Mouse (Mus musculus): Measurements from ENCODE around the gene Fhl3. TPM values are rescaled to one million over a fixed set of nuclear protein-coding genes. Genes with fewer than 3 reads are reported as not detected.

Gene Fhl3
- polyA plus RNA-seq, 1 experiment, result 1.6 TPM

GRCm38 (mm10) chr4:124726121-124726520, 25.6 kb downstream of the Fhl3 start:
- Histone ChIP-seq H3K27me3 (ENCODE audit: control insufficient read depth, insufficient read depth, low read length) (no peaks in the 10 kb centered on the region), H3K4me3 (replicated peaks; ENCODE audit: insufficient read depth, low read depth, low read length) (no peak overlapping the region), H3K27ac (ENCODE audit: insufficient read depth, low read length) (no peak overlapping the region), H3K4me1 (ENCODE audit: control insufficient read depth, insufficient read depth, low read length) (no peaks in the 10 kb centered on the region)
- TF ChIP-seq POLR2A (IDR thresholded peaks at IDR 0.05; ENCODE audit: borderline replicate concordance, insufficient read depth, low read length) (no peak), CTCF (IDR thresholded peaks at IDR 0.05; ENCODE audit: borderline replicate concordance, insufficient read depth, low read depth, low read length) (no peak)
- DNase-seq, result no peak
- 76% methylated on average over 6 of the region's 6 CpGs for WGBS

- 54% methylated on average over 2 of the region's 2 CpGs for WGBS
- H3K27ac ChIP-seq (ENCODE audit: insufficient read depth, low read length), result no peak overlapping the region
- DNase-seq, result no peak
- no peaks in the 10 kb centered on the region for H3K4me1 ChIP-seq (ENCODE audit: control insufficient read depth, insufficient read depth, low read length)
- H3K27me3 ChIP-seq (ENCODE audit: control insufficient read depth, insufficient read depth, low read length), result no peaks in the 10 kb centered on the region
- TF ChIP-seq CTCF (IDR thresholded peaks at IDR 0.05; ENCODE audit: borderline replicate concordance, insufficient read depth, low read depth, low read length) (no peak), POLR2A (IDR thresholded peaks at IDR 0.05; ENCODE audit: borderline replicate concordance, insufficient read depth, low read length) (no peak)
- no peak overlapping the region for H3K4me3 ChIP-seq (replicated peaks; ENCODE audit: insufficient read depth, low read depth, low read length)
Observed at GRCm38 (mm10) chr4:124736952-124737351, 36.5 kb downstream of the Fhl3 start.

- TF ChIP-seq CTCF (IDR thresholded peaks at IDR 0.05; ENCODE audit: borderline replicate concordance, insufficient read depth, low read depth, low read length), result no peak
- no peak for TF ChIP-seq POLR2A (IDR thresholded peaks at IDR 0.05; ENCODE audit: borderline replicate concordance, insufficient read depth, low read length)
- H3K4me3 ChIP-seq (replicated peaks; ENCODE audit: insufficient read depth, low read depth, low read length), result no peak overlapping the region
- H3K27me3 ChIP-seq (ENCODE audit: control insufficient read depth, insufficient read depth, low read length), result no peaks in the 10 kb centered on the region
- H3K4me1 ChIP-seq (ENCODE audit: control insufficient read depth, insufficient read depth, low read length), result peaks cover 3% of the 10 kb centered on the region
- WGBS, result 72% methylated on average over 5 of the region's 5 CpGs
- H3K27ac ChIP-seq (ENCODE audit: insufficient read depth, low read length), result no peak overlapping the region
- no peak for DNase-seq
Observed at GRCm38 (mm10) chr4:124737486-124737885, 37.0 kb downstream of the Fhl3 start.

GRCm38 (mm10) chr4:124738013-124738412, 37.5 kb downstream of the Fhl3 start:
- no peak for DNase-seq
- 55% methylated on average over 4 of the region's 4 CpGs for WGBS
- H3K4me3 ChIP-seq (replicated peaks; ENCODE audit: insufficient read depth, low read depth, low read length), result no peak overlapping the region

GRCm38 (mm10) chr4:124738783-124739182, 38.3 kb downstream of the Fhl3 start:
- H3K4me1 ChIP-seq (ENCODE audit: control insufficient read depth, insufficient read depth, low read length), result peaks cover 8% of the 10 kb centered on the region
- H3K27ac ChIP-seq (ENCODE audit: insufficient read depth, low read length), result no peak overlapping the region
- DNase-seq, result no peak
- TF ChIP-seq POLR2A (IDR thresholded peaks at IDR 0.05; ENCODE audit: borderline replicate concordance, insufficient read depth, low read length) (no peak), CTCF (IDR thresholded peaks at IDR 0.05; ENCODE audit: borderline replicate concordance, insufficient read depth, low read depth, low read length) (no peak)
- H3K27me3 ChIP-seq (ENCODE audit: control insufficient read depth, insufficient read depth, low read length), result no peaks in the 10 kb centered on the region
- WGBS, result 62% methylated on average over 1 of the region's 1 CpGs
- no peak overlapping the region for H3K4me3 ChIP-seq (replicated peaks; ENCODE audit: insufficient read depth, low read depth, low read length)

More at GRCm38 (mm10) chr4:124738013-124738412, 37.5 kb downstream of the Fhl3 start:
- no peaks in the 10 kb centered on the region for H3K27me3 ChIP-seq (ENCODE audit: control insufficient read depth, insufficient read depth, low read length)
- peaks cover 8% of the 10 kb centered on the region for H3K4me1 ChIP-seq (ENCODE audit: control insufficient read depth, insufficient read depth, low read length)
- no peak overlapping the region for H3K27ac ChIP-seq (ENCODE audit: insufficient read depth, low read length)
- no peak for TF ChIP-seq POLR2A (IDR thresholded peaks at IDR 0.05; ENCODE audit: borderline replicate concordance, insufficient read depth, low read length)
- no peak for TF ChIP-seq CTCF (IDR thresholded peaks at IDR 0.05; ENCODE audit: borderline replicate concordance, insufficient read depth, low read depth, low read length)

- Histone ChIP-seq H3K27me3 (ENCODE audit: control insufficient read depth, insufficient read depth, low read length) (no peaks in the 10 kb centered on the region), H3K4me1 (ENCODE audit: control insufficient read depth, insufficient read depth, low read length) (peaks cover 8% of the 10 kb centered on the region), H3K27ac (ENCODE audit: insufficient read depth, low read length) (peak within 1 kb of the TSS; percentile 57), H3K4me3 (replicated peaks; ENCODE audit: insufficient read depth, low read depth, low read length) (peak within 1 kb of the TSS; percentile 89)
- TF ChIP-seq POLR2A (IDR thresholded peaks at IDR 0.05; ENCODE audit: borderline replicate concordance, insufficient read depth, low read length) (peak; percentile 68; the same call in 1 of the 2 replicates), CTCF (IDR thresholded peaks at IDR 0.05; ENCODE audit: borderline replicate concordance, insufficient read depth, low read depth, low read length) (no peak)
- 4% methylated on average over 25 of the region's 25 CpGs for WGBS
- peak; percentile 87 to 88 for DNase-seq
Observed at GRCm38 (mm10) chr4:124741376-124742343, 41.2 kb downstream of the Fhl3 start, which contains the start of gene Inpp5b. Gene Inpp5b, plus strand, starts transcription at chr4:124741850.

- H3K4me3 ChIP-seq (replicated peaks; ENCODE audit: insufficient read depth, low read depth, low read length), result no peak overlapping the region
- no peak for DNase-seq
- 83% methylated on average over 11 of the region's 11 CpGs for WGBS
Observed at GRCm38 (mm10) chr4:124742839-124743238, 42.3 kb downstream of the Fhl3 start.

GRCm38 (mm10) chr4:124746577-124746976, 46.1 kb downstream of the Fhl3 start:
- H3K4me1 ChIP-seq (ENCODE audit: control insufficient read depth, insufficient read depth, low read length), result peaks cover 8% of the 10 kb centered on the region
- no peak for TF ChIP-seq POLR2A (IDR thresholded peaks at IDR 0.05; ENCODE audit: borderline replicate concordance, insufficient read depth, low read length)
- no peak for TF ChIP-seq CTCF (IDR thresholded peaks at IDR 0.05; ENCODE audit: borderline replicate concordance, insufficient read depth, low read depth, low read length)
- no peak overlapping the region for H3K4me3 ChIP-seq (replicated peaks; ENCODE audit: insufficient read depth, low read depth, low read length)
- H3K27me3 ChIP-seq (ENCODE audit: control insufficient read depth, insufficient read depth, low read length), result no peaks in the 10 kb centered on the region
- no peak overlapping the region for H3K27ac ChIP-seq (ENCODE audit: insufficient read depth, low read length)
- 78% methylated on average over 7 of the region's 7 CpGs for WGBS
- DNase-seq, result no peak

More at GRCm38 (mm10) chr4:124742839-124743238, 42.3 kb downstream of the Fhl3 start:
- Histone ChIP-seq H3K27ac (ENCODE audit: insufficient read depth, low read length) (no peak overlapping the region), H3K27me3 (ENCODE audit: control insufficient read depth, insufficient read depth, low read length) (no peaks in the 10 kb centered on the region), H3K4me1 (ENCODE audit: control insufficient read depth, insufficient read depth, low read length) (peaks cover 8% of the 10 kb centered on the region)
- TF ChIP-seq POLR2A (IDR thresholded peaks at IDR 0.05; ENCODE audit: borderline replicate concordance, insufficient read depth, low read length) (no peak), CTCF (IDR thresholded peaks at IDR 0.05; ENCODE audit: borderline replicate concordance, insufficient read depth, low read depth, low read length) (no peak)
